Mouse (Mus musculus): ENCODE data around the gene Tbc1d10c. TPM values are rescaled to one million over a fixed set of nuclear protein-coding genes. Genes with fewer than 3 reads are reported as not detected.

The Tbc1d10c gene
- total and polyA plus RNA-seq, 3 experiments: 43.5 to 58.5 (median 46.3) TPM

DNA sequence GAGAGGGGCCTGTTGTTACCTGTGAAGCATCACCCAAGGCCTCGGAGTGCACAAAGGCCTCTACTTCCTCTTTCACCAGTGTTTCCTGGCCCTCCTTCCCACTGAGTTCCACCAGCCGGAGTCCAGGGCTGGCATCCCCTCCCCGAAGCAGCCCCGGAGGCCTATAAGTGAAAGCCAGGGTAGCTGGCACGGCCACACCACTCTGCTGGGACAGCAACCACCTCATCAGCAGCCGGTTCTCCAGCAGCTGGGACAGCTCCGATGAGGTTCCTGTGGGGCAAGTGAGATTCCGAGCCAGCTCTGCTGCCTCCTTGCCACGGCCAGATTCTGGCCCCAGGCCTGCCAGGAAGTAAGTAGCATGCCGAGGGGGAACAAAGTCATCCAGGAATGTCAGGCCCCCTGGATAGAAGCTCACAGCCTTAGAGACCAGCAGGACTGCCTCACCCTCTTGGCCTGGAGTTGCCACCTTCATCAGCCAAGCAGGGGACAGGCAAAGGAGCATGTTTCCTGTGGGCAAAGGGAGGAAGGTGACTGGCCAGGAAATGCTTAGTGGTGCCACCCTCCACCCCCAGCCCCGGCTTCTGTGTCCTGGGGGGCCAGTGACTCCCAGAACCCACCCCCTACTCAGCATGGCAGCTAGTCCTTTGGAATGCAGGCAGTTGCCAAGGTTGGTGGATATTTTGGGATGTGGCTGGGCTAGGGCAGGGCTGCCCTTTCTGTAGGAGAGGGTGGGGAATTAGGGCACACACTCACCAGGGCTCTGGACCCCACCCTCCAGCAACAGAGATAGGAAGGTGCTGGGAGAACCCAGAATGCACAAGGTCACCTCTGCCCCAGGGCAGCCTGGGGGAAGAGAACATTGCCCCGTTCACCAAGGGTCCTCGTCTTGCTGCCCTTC lies 19.4 kb downstream of the Tbc1d10c start:
- no peak overlapping the region for H3K9ac ChIP-seq (ENCODE audit: insufficient read depth, low read depth)
- H3K27me3 ChIP-seq (replicated peaks): no peaks in the 10 kb centered on the region
- no peak for DNase-seq (ENCODE audit: extremely low read depth)
- H3K4me2 ChIP-seq (ENCODE audit: insufficient read depth, low read depth, poor library complexity, severe bottlenecking): no peak overlapping the region
- dilution Hi-C loops (cut with MboI; ENCODE audit: extremely low pct_ligation_motif_present, extremely low pct_unique_long_range_greater_than_20kb, low sequenced_read_pairs): no loop called here
- no peaks in the 10 kb centered on the region for H3K79me2 ChIP-seq (replicated peaks; ENCODE audit: control insufficient read depth, extremely low read depth, insufficient read depth, poor library complexity, severe bottlenecking)
- no peak overlapping the region for H3K4me3 ChIP-seq (replicated peaks in 1 of 3; ENCODE audit: low read depth in 2 of 3, low read length in 2 of 3, poor library complexity in 1 of 3)
- no peak overlapping the region for H3K27ac ChIP-seq (ENCODE audit: insufficient read depth, low read depth)
- peaks cover 2% of the 10 kb centered on the region for H3K9me3 ChIP-seq (replicated peaks; ENCODE audit: low read length)
- TF ChIP-seq CTCF (conservative IDR thresholded peaks at IDR 0.05 in 1 of 2, IDR thresholded peaks at IDR 0.05 in 1 of 2; ENCODE audit: low read depth in 2 of 2, low read length in 2 of 2) (no peak), CHD2 (IDR thresholded peaks at IDR 0.05; ENCODE audit: low read length) (no peak), EP300 (IDR thresholded peaks at IDR 0.05; ENCODE audit: low read length) (no peak), ZNF384 (IDR thresholded peaks at IDR 0.05; ENCODE audit: low read depth, low read length) (no peak), MAZ (IDR thresholded peaks at IDR 0.05; ENCODE audit: low read depth, low read length) (no peak), SMC3 (IDR thresholded peaks at IDR 0.05; ENCODE audit: low read depth, low read length) (no peak)
- in situ Hi-C loops (cut with MboI; ENCODE audit: low pct_ligation_motif_present, low pct_unique_long_range_greater_than_20kb, low sequenced_read_pairs): no loop called here
- H3K36me3 ChIP-seq (replicated peaks in 1 of 2; ENCODE audit: control insufficient read depth in 1 of 2, insufficient read depth in 1 of 2, low read length in 1 of 2): peaks cover 0 to 34% of the 10 kb centered on the region in 2 experiments
- peaks cover 11 to 45% of the 10 kb centered on the region in 2 experiments for H3K4me1 ChIP-seq (ENCODE audit: control insufficient read depth in 1 of 2, insufficient read depth in 2 of 2)

DNA sequence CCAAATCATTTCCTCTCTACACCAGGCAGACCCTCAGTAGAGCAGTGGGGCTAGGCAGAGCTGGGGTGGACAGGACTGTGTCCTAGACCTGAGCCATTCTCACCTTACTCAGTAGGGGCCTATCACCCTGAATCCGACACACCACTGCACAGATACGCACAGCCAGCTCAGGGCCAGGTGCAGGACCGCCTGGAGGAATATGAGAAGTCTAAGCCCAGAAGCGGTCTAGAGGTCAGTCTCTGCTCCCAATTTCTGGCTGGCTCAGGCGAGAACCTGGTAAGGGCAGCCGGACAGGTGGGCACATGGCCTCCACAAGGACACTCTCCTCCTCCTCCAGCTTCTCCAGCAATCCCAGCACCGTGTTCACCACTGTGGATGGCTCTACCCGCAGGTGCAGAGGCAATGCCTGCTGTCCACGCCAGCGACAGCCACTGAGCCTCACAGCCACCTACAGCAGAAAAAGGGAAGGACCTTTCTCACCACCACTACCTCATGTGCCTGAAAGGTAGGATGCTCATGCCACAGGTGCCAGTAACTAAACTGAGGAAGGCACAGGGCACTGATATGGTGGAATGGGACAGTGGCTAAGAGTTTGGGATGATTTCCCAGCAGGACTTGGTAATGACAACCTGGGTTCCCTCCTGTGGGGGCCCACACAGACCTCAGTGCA lies 20.2 kb downstream of the Tbc1d10c start:
- H3K4me2 ChIP-seq (ENCODE audit: insufficient read depth, low read depth, poor library complexity, severe bottlenecking): no peak overlapping the region
- DNase-seq (ENCODE audit: extremely low read depth): no peak
- H3K9me3 ChIP-seq (replicated peaks; ENCODE audit: low read length): peaks cover 2% of the 10 kb centered on the region
- no peak overlapping the region for H3K4me3 ChIP-seq (replicated peaks in 1 of 3; ENCODE audit: low read depth in 2 of 3, low read length in 2 of 3, poor library complexity in 1 of 3)
- no peaks in the 10 kb centered on the region for H3K79me2 ChIP-seq (replicated peaks; ENCODE audit: control insufficient read depth, extremely low read depth, insufficient read depth, poor library complexity, severe bottlenecking)
- H3K4me1 ChIP-seq (ENCODE audit: control insufficient read depth in 1 of 2, insufficient read depth in 2 of 2): peaks cover 11 to 45% of the 10 kb centered on the region in 2 experiments
- TF ChIP-seq ETS1 (conservative IDR thresholded peaks at IDR 0.05; ENCODE audit: low read depth, low read length): no peak
- TF ChIP-seq MEF2A (IDR thresholded peaks at IDR 0.05; ENCODE audit: borderline replicate concordance, low read depth, low read length): no peak
- no peak for TF ChIP-seq POLR2A (IDR thresholded peaks at IDR 0.05; ENCODE audit: low read depth, low read length)
- no peak for TF ChIP-seq UBTF (IDR thresholded peaks at IDR 0.05; ENCODE audit: low read depth, low read length)
- TF ChIP-seq ZC3H11A (IDR thresholded peaks at IDR 0.05; ENCODE audit: low read depth, low read length): no peak
- no peak for TF ChIP-seq RAD21 (IDR thresholded peaks at IDR 0.05; ENCODE audit: low read depth, low read length)
- H3K27ac ChIP-seq (ENCODE audit: insufficient read depth, low read depth): no peak overlapping the region
- H3K9ac ChIP-seq (ENCODE audit: insufficient read depth, low read depth): no peak overlapping the region
- peaks cover 0 to 36% of the 10 kb centered on the region in 2 experiments for H3K36me3 ChIP-seq (replicated peaks in 1 of 2; ENCODE audit: control insufficient read depth in 1 of 2, insufficient read depth in 1 of 2, low read length in 1 of 2)
- no peaks in the 10 kb centered on the region for H3K27me3 ChIP-seq (replicated peaks)
- dilution Hi-C loops (cut with MboI; ENCODE audit: extremely low pct_ligation_motif_present, extremely low pct_unique_long_range_greater_than_20kb, low sequenced_read_pairs): no loop called here
- in situ Hi-C loops (cut with MboI; ENCODE audit: low pct_ligation_motif_present, low pct_unique_long_range_greater_than_20kb, low sequenced_read_pairs): no loop called here
